Mouse (Mus musculus): ENCODE measurements around the gene Atp8a2. TPM values are rescaled to one million over a fixed set of nuclear protein-coding genes. Genes with fewer than 3 reads are reported as not detected.

Gene Atp8a2
- polyA plus RNA-seq, 1 experiment from 2014 or later = 1.2 TPM

- Histone ChIP-seq H3K27ac (no peak overlapping the region), H3K27me3 (no peaks in the 10 kb centered on the region), H3K9ac (no peak overlapping the region), H3K4me3 (replicated peaks) (no peak overlapping the region), H3K4me2 (no peak overlapping the region), H3K4me1 (peaks cover 13% of the 10 kb centered on the region; the same call in 1 of the 2 replicates), H3K36me3 (no peaks in the 10 kb centered on the region), H3K9me3 (replicated peaks) (no peaks in the 10 kb centered on the region)
- WGBS = 79% methylated on average over 7 of the region's 7 CpGs
- no peak for ATAC-seq (replicated peaks; ENCODE audit: low FRiP score)
Measured at GRCm38 (mm10) chr14:59708009-59708408, 489.0 kb downstream of the Atp8a2 start.

GRCm38 (mm10) chr14:59705326-59706058 lies 491.5 kb downstream of the Atp8a2 start:
- Histone ChIP-seq H3K9me3 (replicated peaks) (no peaks in the 10 kb centered on the region), H3K4me3 (replicated peaks) (no peak overlapping the region), H3K9ac (no peak overlapping the region), H3K36me3 (no peaks in the 10 kb centered on the region), H3K27me3 (0 out of 2 replicates have a peak, but pooled peaks cover 4% of the 10 kb centered on the region), H3K4me1 (peaks cover 19% of the 10 kb centered on the region; the same call in 1 of the 2 replicates), H3K4me2 (no peak overlapping the region), H3K27ac (no peak overlapping the region)
- ATAC-seq (replicated peaks; ENCODE audit: low FRiP score) = no peak
- 58% methylated on average over 13 of the region's 13 CpGs for WGBS

- 13% methylated on average over 5 of the region's 5 CpGs for WGBS
- no peak overlapping the region for H3K27ac ChIP-seq
- H3K4me1 ChIP-seq = peaks cover 17% of the 10 kb centered on the region; the same call in 1 of the 2 replicates
- no peak for ATAC-seq (replicated peaks; ENCODE audit: low FRiP score)
- no peak overlapping the region for H3K4me3 ChIP-seq (replicated peaks)
- no peaks in the 10 kb centered on the region for H3K9me3 ChIP-seq (replicated peaks)
- H3K36me3 ChIP-seq = no peaks in the 10 kb centered on the region
- H3K9ac ChIP-seq = no peak overlapping the region
- no peak overlapping the region for H3K4me2 ChIP-seq
- peaks cover 6% of the 10 kb centered on the region; the same call in 1 of the 2 replicates for H3K27me3 ChIP-seq
Measured at GRCm38 (mm10) chr14:59701492-59701891, 495.5 kb downstream of the Atp8a2 start.

- WGBS = 88% methylated on average over 4 of the region's 4 CpGs
- H3K4me2 ChIP-seq = no peak overlapping the region
- H3K27me3 ChIP-seq = peaks cover 25% of the 10 kb centered on the region; the same call in 1 of the 2 replicates
- H3K4me1 ChIP-seq = peaks cover 14% of the 10 kb centered on the region
- H3K4me3 ChIP-seq (replicated peaks) = no peak overlapping the region
- H3K36me3 ChIP-seq = no peaks in the 10 kb centered on the region
- H3K9ac ChIP-seq = no peak overlapping the region
- H3K27ac ChIP-seq = no peak overlapping the region
- no peak for ATAC-seq (replicated peaks; ENCODE audit: low FRiP score)
- no peaks in the 10 kb centered on the region for H3K9me3 ChIP-seq (replicated peaks)
Measured at GRCm38 (mm10) chr14:59695160-59695559, 501.8 kb downstream of the Atp8a2 start.

- ATAC-seq (replicated peaks; ENCODE audit: low FRiP score) = no peak
- H3K4me3 ChIP-seq (replicated peaks) = no peak overlapping the region
- no peak overlapping the region for H3K4me2 ChIP-seq
- H3K4me1 ChIP-seq = peaks cover 23% of the 10 kb centered on the region
- no peaks in the 10 kb centered on the region for H3K36me3 ChIP-seq
- H3K9ac ChIP-seq = no peak overlapping the region
- 88% methylated on average over 6 of the region's 6 CpGs for WGBS
- peaks cover 28% of the 10 kb centered on the region; the same call in 1 of the 2 replicates for H3K27me3 ChIP-seq
- no peak overlapping the region for H3K27ac ChIP-seq
- H3K9me3 ChIP-seq (replicated peaks) = no peaks in the 10 kb centered on the region
Measured at GRCm38 (mm10) chr14:59692164-59692563, 504.8 kb downstream of the Atp8a2 start.

GRCm38 (mm10) chr14:59691402-59691801 lies 505.6 kb downstream of the Atp8a2 start:
- no peak overlapping the region for H3K4me3 ChIP-seq (replicated peaks)
- H3K27ac ChIP-seq = no peak overlapping the region
- peaks cover 28% of the 10 kb centered on the region; the same call in 1 of the 2 replicates for H3K27me3 ChIP-seq
- no peak overlapping the region for H3K4me2 ChIP-seq
- H3K36me3 ChIP-seq = no peaks in the 10 kb centered on the region
- WGBS = 44% methylated on average over 13 of the region's 13 CpGs
- H3K9ac ChIP-seq = no peak overlapping the region
- no peak; the same call in 1 of the 2 replicates for ATAC-seq (replicated peaks; ENCODE audit: low FRiP score)
- H3K9me3 ChIP-seq (replicated peaks) = no peaks in the 10 kb centered on the region
- peaks cover 23% of the 10 kb centered on the region for H3K4me1 ChIP-seq

- H3K4me2 ChIP-seq = no peak overlapping the region
Measured at GRCm38 (mm10) chr14:59690954-59691353, 506.0 kb downstream of the Atp8a2 start.

GRCm38 (mm10) chr14:59689596-59689995 lies 507.4 kb downstream of the Atp8a2 start:
- Histone ChIP-seq H3K27ac (no peak overlapping the region), H3K4me2 (no peak overlapping the region), H3K9me3 (replicated peaks) (no peaks in the 10 kb centered on the region), H3K4me3 (replicated peaks) (no peak overlapping the region), H3K9ac (no peak overlapping the region), H3K4me1 (peaks cover 37% of the 10 kb centered on the region), H3K27me3 (peaks cover 36% of the 10 kb centered on the region), H3K36me3 (no peaks in the 10 kb centered on the region)
- ATAC-seq (replicated peaks; ENCODE audit: low FRiP score) = no peak
- 54% methylated on average over 4 of the region's 4 CpGs for WGBS

More at GRCm38 (mm10) chr14:59690954-59691353, 506.0 kb downstream of the Atp8a2 start:
- 55% methylated on average over 12 of the region's 12 CpGs for WGBS
- Histone ChIP-seq H3K4me1 (peaks cover 26% of the 10 kb centered on the region), H3K36me3 (no peaks in the 10 kb centered on the region), H3K27me3 (peaks cover 28% of the 10 kb centered on the region; the same call in 1 of the 2 replicates), H3K27ac (no peak overlapping the region), H3K9ac (no peak overlapping the region), H3K9me3 (replicated peaks) (no peaks in the 10 kb centered on the region), H3K4me3 (replicated peaks) (no peak overlapping the region)
- no peak for ATAC-seq (replicated peaks; ENCODE audit: low FRiP score)

GRCm38 (mm10) chr14:59686229-59686628 lies 510.8 kb downstream of the Atp8a2 start:
- ATAC-seq (replicated peaks; ENCODE audit: low FRiP score) = no peak
- 71% methylated on average over 5 of the region's 5 CpGs for WGBS
- H3K4me2 ChIP-seq = no peak overlapping the region

GRCm38 (mm10) chr14:59685343-59685742 lies 511.6 kb downstream of the Atp8a2 start:
- ATAC-seq (replicated peaks; ENCODE audit: low FRiP score) = no peak
- WGBS = 64% methylated on average over 8 of the region's 8 CpGs
- H3K9me3 ChIP-seq (replicated peaks) = no peaks in the 10 kb centered on the region

More at GRCm38 (mm10) chr14:59686229-59686628, 510.8 kb downstream of the Atp8a2 start:
- H3K9ac ChIP-seq = no peak overlapping the region
- H3K4me3 ChIP-seq (replicated peaks) = no peak overlapping the region
- H3K4me1 ChIP-seq = peaks cover 32% of the 10 kb centered on the region
- H3K27me3 ChIP-seq = peaks cover 18% of the 10 kb centered on the region
- H3K27ac ChIP-seq = no peak overlapping the region
- H3K9me3 ChIP-seq (replicated peaks) = no peaks in the 10 kb centered on the region
- H3K36me3 ChIP-seq = no peaks in the 10 kb centered on the region

GRCm38 (mm10) chr14:59681906-59682305 lies 515.1 kb downstream of the Atp8a2 start:
- H3K9me3 ChIP-seq (replicated peaks) = no peaks in the 10 kb centered on the region
- peaks cover 15% of the 10 kb centered on the region for H3K27me3 ChIP-seq
- H3K4me3 ChIP-seq (replicated peaks) = no peak overlapping the region
- WGBS = 61% methylated on average over 4 of the region's 4 CpGs
- peaks cover 15% of the 10 kb centered on the region for H3K4me1 ChIP-seq
- H3K27ac ChIP-seq = no peak overlapping the region
- H3K4me2 ChIP-seq = no peak overlapping the region
- no peak for ATAC-seq (replicated peaks; ENCODE audit: low FRiP score)
- H3K36me3 ChIP-seq = no peaks in the 10 kb centered on the region
- no peak overlapping the region for H3K9ac ChIP-seq

More at GRCm38 (mm10) chr14:59685343-59685742, 511.6 kb downstream of the Atp8a2 start:
- Histone ChIP-seq H3K9ac (no peak overlapping the region), H3K4me2 (peak overlapping the region; percentile 12; the same call in 1 of the 2 replicates), H3K27me3 (peaks cover 18% of the 10 kb centered on the region), H3K4me1 (peaks cover 25% of the 10 kb centered on the region), H3K36me3 (no peaks in the 10 kb centered on the region), H3K4me3 (replicated peaks) (no peak overlapping the region), H3K27ac (no peak overlapping the region)

- Histone ChIP-seq H3K4me3 (replicated peaks) (no peak overlapping the region), H3K27ac (peak overlapping the region; percentile 64; the same call in 1 of the 2 replicates), H3K36me3 (no peaks in the 10 kb centered on the region), H3K4me2 (no peak overlapping the region), H3K4me1 (peaks cover 21% of the 10 kb centered on the region), H3K9ac (no peak overlapping the region), H3K9me3 (replicated peaks) (no peaks in the 10 kb centered on the region), H3K27me3 (0 out of 2 replicates have a peak, but pooled peaks cover 7% of the 10 kb centered on the region)
- peak; percentile 83 for ATAC-seq (replicated peaks; ENCODE audit: low FRiP score)
- WGBS = 47% methylated on average over 7 of the region's 7 CpGs
Measured at GRCm38 (mm10) chr14:59677598-59678003, 519.4 kb downstream of the Atp8a2 start.

All from kidney, embryonic 15.5 days (tissue).